Mouse (Mus musculus): ENCODE results near the gene Kdm5b. TPM values are rescaled to one million over a fixed set of nuclear protein-coding genes. Genes with fewer than 3 reads are reported as not detected.

Kdm5b gene
- polyA plus RNA-seq, 1 experiment: 20.4 TPM

GRCm38 (mm10) chr1:134614554-134614953 lies 54.6 kb downstream of the Kdm5b start:
- WGBS: 72% methylated on average over 5 of the region's 5 CpGs
- TF ChIP-seq CTCF (IDR thresholded peaks at IDR 0.05; ENCODE audit: control insufficient read depth, insufficient read depth, low read length) (no peak), POLR2A (IDR thresholded peaks at IDR 0.05; ENCODE audit: borderline replicate concordance, control insufficient read depth, low read depth, low read length) (no peak)
- Histone ChIP-seq H3K4me1 (ENCODE audit: control insufficient read depth, insufficient read depth, low read length) (no peaks in the 10 kb centered on the region; the same call in 1 of the 2 replicates), H3K4me3 (replicated peaks; ENCODE audit: control insufficient read depth, low read depth, low read length) (no peak overlapping the region), H3K27ac (ENCODE audit: control insufficient read depth, insufficient read depth, low read depth, low read length, poor library complexity) (no peak overlapping the region)

- Histone ChIP-seq H3K27ac (ENCODE audit: control insufficient read depth, insufficient read depth, low read depth, low read length, poor library complexity) (no peak overlapping the region), H3K4me3 (replicated peaks; ENCODE audit: control insufficient read depth, low read depth, low read length) (no peak overlapping the region), H3K4me1 (ENCODE audit: control insufficient read depth, insufficient read depth, low read length) (no peaks in the 10 kb centered on the region; the same call in 1 of the 2 replicates)
- no peak for TF ChIP-seq CTCF (IDR thresholded peaks at IDR 0.05; ENCODE audit: control insufficient read depth, insufficient read depth, low read length)
- no peak for TF ChIP-seq POLR2A (IDR thresholded peaks at IDR 0.05; ENCODE audit: borderline replicate concordance, control insufficient read depth, low read depth, low read length)
- 72% methylated on average over 2 of the region's 2 CpGs for WGBS
Measured at GRCm38 (mm10) chr1:134614988-134615387, 55.0 kb downstream of the Kdm5b start.

- Histone ChIP-seq H3K4me3 (replicated peaks; ENCODE audit: control insufficient read depth, low read depth, low read length) (no peak overlapping the region), H3K27ac (ENCODE audit: control insufficient read depth, insufficient read depth, low read depth, low read length, poor library complexity) (no peak overlapping the region), H3K4me1 (ENCODE audit: control insufficient read depth, insufficient read depth, low read length) (no peaks in the 10 kb centered on the region; the same call in 1 of the 2 replicates)
- 90% methylated on average over 9 of the region's 9 CpGs for WGBS
- no peak for TF ChIP-seq CTCF (IDR thresholded peaks at IDR 0.05; ENCODE audit: control insufficient read depth, insufficient read depth, low read length)
- TF ChIP-seq POLR2A (IDR thresholded peaks at IDR 0.05; ENCODE audit: borderline replicate concordance, control insufficient read depth, low read depth, low read length): no peak
Measured at GRCm38 (mm10) chr1:134617656-134618055, 57.7 kb downstream of the Kdm5b start.

GRCm38 (mm10) chr1:134625325-134625724 lies 65.4 kb downstream of the Kdm5b start:
- H3K27ac ChIP-seq (ENCODE audit: control insufficient read depth, insufficient read depth, low read depth, low read length, poor library complexity): no peak overlapping the region
- WGBS: 84% methylated on average over 4 of the region's 4 CpGs
- TF ChIP-seq POLR2A (IDR thresholded peaks at IDR 0.05; ENCODE audit: borderline replicate concordance, control insufficient read depth, low read depth, low read length) (no peak), CTCF (IDR thresholded peaks at IDR 0.05; ENCODE audit: control insufficient read depth, insufficient read depth, low read length) (no peak)

GRCm38 (mm10) chr1:134629455-134629854 lies 69.5 kb downstream of the Kdm5b start:
- 86% methylated on average over 10 of the region's 10 CpGs for WGBS
- Histone ChIP-seq H3K27ac (ENCODE audit: control insufficient read depth, insufficient read depth, low read depth, low read length, poor library complexity) (no peak overlapping the region), H3K4me3 (replicated peaks; ENCODE audit: control insufficient read depth, low read depth, low read length) (no peak overlapping the region), H3K4me1 (ENCODE audit: control insufficient read depth, insufficient read depth, low read length) (no peaks in the 10 kb centered on the region)
- TF ChIP-seq POLR2A (IDR thresholded peaks at IDR 0.05; ENCODE audit: borderline replicate concordance, control insufficient read depth, low read depth, low read length): no peak
- no peak for TF ChIP-seq CTCF (IDR thresholded peaks at IDR 0.05; ENCODE audit: control insufficient read depth, insufficient read depth, low read length)

More at GRCm38 (mm10) chr1:134625325-134625724, 65.4 kb downstream of the Kdm5b start:
- no peaks in the 10 kb centered on the region for H3K4me1 ChIP-seq (ENCODE audit: control insufficient read depth, insufficient read depth, low read length)
- no peak overlapping the region for H3K4me3 ChIP-seq (replicated peaks; ENCODE audit: control insufficient read depth, low read depth, low read length)

- TF ChIP-seq POLR2A (IDR thresholded peaks at IDR 0.05; ENCODE audit: borderline replicate concordance, control insufficient read depth, low read depth, low read length) (no peak), CTCF (IDR thresholded peaks at IDR 0.05; ENCODE audit: control insufficient read depth, insufficient read depth, low read length) (no peak)
- 83% methylated on average over 7 of the region's 7 CpGs for WGBS
- Histone ChIP-seq H3K4me1 (ENCODE audit: control insufficient read depth, insufficient read depth, low read length) (no peaks in the 10 kb centered on the region), H3K4me3 (replicated peaks; ENCODE audit: control insufficient read depth, low read depth, low read length) (no peak overlapping the region), H3K27ac (ENCODE audit: control insufficient read depth, insufficient read depth, low read depth, low read length, poor library complexity) (no peak overlapping the region)
Measured at GRCm38 (mm10) chr1:134634296-134634695, 74.3 kb downstream of the Kdm5b start.

GRCm38 (mm10) chr1:134636245-134636644 lies 76.3 kb downstream of the Kdm5b start:
- H3K27ac ChIP-seq (ENCODE audit: control insufficient read depth, insufficient read depth, low read depth, low read length, poor library complexity): no peak overlapping the region
- H3K4me3 ChIP-seq (replicated peaks; ENCODE audit: control insufficient read depth, low read depth, low read length): no peak overlapping the region
- no peaks in the 10 kb centered on the region for H3K4me1 ChIP-seq (ENCODE audit: control insufficient read depth, insufficient read depth, low read length)
- 62% methylated on average over 3 of the region's 3 CpGs for WGBS
- TF ChIP-seq POLR2A (IDR thresholded peaks at IDR 0.05; ENCODE audit: borderline replicate concordance, control insufficient read depth, low read depth, low read length) (no peak), CTCF (IDR thresholded peaks at IDR 0.05; ENCODE audit: control insufficient read depth, insufficient read depth, low read length) (no peak)

GRCm38 (mm10) chr1:134636684-134637083 lies 76.7 kb downstream of the Kdm5b start:
- Histone ChIP-seq H3K4me1 (ENCODE audit: control insufficient read depth, insufficient read depth, low read length) (no peaks in the 10 kb centered on the region), H3K27ac (ENCODE audit: control insufficient read depth, insufficient read depth, low read depth, low read length, poor library complexity) (no peak overlapping the region), H3K4me3 (replicated peaks; ENCODE audit: control insufficient read depth, low read depth, low read length) (no peak overlapping the region)
- no peak for TF ChIP-seq CTCF (IDR thresholded peaks at IDR 0.05; ENCODE audit: control insufficient read depth, insufficient read depth, low read length)
- no peak for TF ChIP-seq POLR2A (IDR thresholded peaks at IDR 0.05; ENCODE audit: borderline replicate concordance, control insufficient read depth, low read depth, low read length)
- 14% methylated on average over 3 of the region's 3 CpGs for WGBS

GRCm38 (mm10) chr1:134638041-134638440 lies 78.1 kb downstream of the Kdm5b start:
- TF ChIP-seq POLR2A (IDR thresholded peaks at IDR 0.05; ENCODE audit: borderline replicate concordance, control insufficient read depth, low read depth, low read length): no peak
- Histone ChIP-seq H3K4me3 (replicated peaks; ENCODE audit: control insufficient read depth, low read depth, low read length) (no peak overlapping the region), H3K4me1 (ENCODE audit: control insufficient read depth, insufficient read depth, low read length) (no peaks in the 10 kb centered on the region), H3K27ac (ENCODE audit: control insufficient read depth, insufficient read depth, low read depth, low read length, poor library complexity) (no peak overlapping the region)
- 14% methylated on average over 3 of the region's 3 CpGs for WGBS

Measured in bone marrow, adult 2 months (tissue).